Mouse (Mus musculus) liver, embryonic 13.5 days (tissue): ENCODE data around the gene Dand5. TPM values are rescaled to one million over a fixed set of nuclear protein-coding genes. Genes with fewer than 3 reads are reported as not detected.

ENCODE experiments used
- ATAC-seq: fragments of 200-750 bp; cut with Nextera tagmentation; 2 replicates; pipeline ENCODE4 v1.8.0; 2017; ENCODE audit warnings: low read depth, mild to moderate bottlenecking, moderate number of reproducible peaks, moderate library complexity
- DNase-seq: peaks from one replicate; pipeline ENCODE4 v3.0.0; 2022
- H3K27ac ChIP-seq: fragments of 300-500 bp; sonication (generic); 2 replicates; pipeline ENCODE4 v1.5.1; 2015; ENCODE audit warnings: moderate library complexity, mild to moderate bottlenecking, inconsistent platforms
- H3K27me3 ChIP-seq: fragments of 300-500 bp; sonication (generic); 2 replicates; pipeline ENCODE4 v1.6.1; 2015; ENCODE audit warnings: mild to moderate bottlenecking, inconsistent platforms
- H3K36me3 ChIP-seq: fragments of 300-500 bp; sonication (generic); 2 replicates; pipeline ENCODE4 v1.6.1; 2015; ENCODE audit warnings: mild to moderate bottlenecking, inconsistent platforms
- H3K4me1 ChIP-seq: fragments of 300-500 bp; sonication (generic); replicated peaks from 2 replicates; pipeline ENCODE4 v1.6.1; 2015; ENCODE audit warnings: inconsistent platforms
- H3K4me2 ChIP-seq: fragments of 300-500 bp; sonication (generic); 2 replicates; pipeline ENCODE4 v1.6.1; 2015; ENCODE audit warnings: inconsistent platforms, mild to moderate bottlenecking, moderate library complexity
- H3K4me3 ChIP-seq: fragments of 300-500 bp; sonication (generic); replicated peaks from 2 replicates; pipeline ENCODE4 v1.5.1; 2015; ENCODE audit warnings: mild to moderate bottlenecking, inconsistent platforms
- H3K9ac ChIP-seq: fragments of 300-500 bp; sonication (generic); 2 replicates; pipeline ENCODE4 v1.6.1; 2015; ENCODE audit warnings: mild to moderate bottlenecking, inconsistent platforms
- H3K9me3 ChIP-seq: fragments of 300-500 bp; sonication (generic); replicated peaks from 2 replicates; pipeline ENCODE4 v1.6.1; 2016; ENCODE audit warnings: inconsistent platforms
- WGBS: fragments of 180-500 bp; shearing (Covaris S2); methylation state at CpG from one replicate; pipeline ENCODE4 v1.1.7; 2015; ENCODE audit not compliant: insufficient replicate concordance; 5-methylcytosine and 5-hydroxymethylcytosine counted together
- polyA plus RNA-seq: library from polyadenylated mRNA; unstranded; fragments of >200 nt; fragmentation: Nextera tagmentation; extraction: Ambion mirVana; gene quantifications from 2 replicates; pipeline ENCODE4 v1.2.1, GENCODE M21; 2015

Dand5 gene
- polyA plus RNA-seq, 1 experiment from 2014 or later: 3.7 TPM

DNA sequence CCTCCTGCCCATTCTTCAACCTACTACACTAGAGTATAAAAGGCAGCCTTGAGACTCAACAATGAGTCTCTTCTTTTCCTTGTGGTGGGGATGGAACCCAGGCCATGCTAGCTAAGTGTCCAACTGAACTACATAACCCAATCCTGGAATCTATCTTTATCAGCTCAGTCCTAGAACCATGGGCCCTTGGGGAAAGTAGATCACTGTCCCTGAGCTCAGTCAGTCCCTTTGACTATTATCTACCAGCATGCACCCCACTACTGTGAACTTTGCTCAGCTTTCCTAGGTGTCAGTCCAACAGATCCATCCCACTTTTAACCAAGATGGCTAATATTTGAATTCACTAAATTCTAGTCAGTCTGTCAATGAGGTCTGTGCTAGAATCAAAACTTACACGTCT lies 18.9 kb upstream of the Dand5 start:
- DNase-seq: no peak
- H3K4me2 ChIP-seq: peak overlapping the region; percentile 15; the same call in 1 of the 2 replicates
- no peaks in the 10 kb centered on the region for H3K9me3 ChIP-seq
- peaks cover 77% of the 10 kb centered on the region for H3K36me3 ChIP-seq
- no peak overlapping the region for H3K4me3 ChIP-seq
- H3K27ac ChIP-seq: peak overlapping the region; percentile 98
- WGBS: 58% methylated on average over 1 of the region's 1 CpGs
- H3K4me1 ChIP-seq: peaks cover 85% of the 10 kb centered on the region
- H3K9ac ChIP-seq: peak overlapping the region; percentile 24; the same call in 1 of the 2 replicates
- no peak for ATAC-seq
- H3K27me3 ChIP-seq: no peaks in the 10 kb centered on the region

DNA sequence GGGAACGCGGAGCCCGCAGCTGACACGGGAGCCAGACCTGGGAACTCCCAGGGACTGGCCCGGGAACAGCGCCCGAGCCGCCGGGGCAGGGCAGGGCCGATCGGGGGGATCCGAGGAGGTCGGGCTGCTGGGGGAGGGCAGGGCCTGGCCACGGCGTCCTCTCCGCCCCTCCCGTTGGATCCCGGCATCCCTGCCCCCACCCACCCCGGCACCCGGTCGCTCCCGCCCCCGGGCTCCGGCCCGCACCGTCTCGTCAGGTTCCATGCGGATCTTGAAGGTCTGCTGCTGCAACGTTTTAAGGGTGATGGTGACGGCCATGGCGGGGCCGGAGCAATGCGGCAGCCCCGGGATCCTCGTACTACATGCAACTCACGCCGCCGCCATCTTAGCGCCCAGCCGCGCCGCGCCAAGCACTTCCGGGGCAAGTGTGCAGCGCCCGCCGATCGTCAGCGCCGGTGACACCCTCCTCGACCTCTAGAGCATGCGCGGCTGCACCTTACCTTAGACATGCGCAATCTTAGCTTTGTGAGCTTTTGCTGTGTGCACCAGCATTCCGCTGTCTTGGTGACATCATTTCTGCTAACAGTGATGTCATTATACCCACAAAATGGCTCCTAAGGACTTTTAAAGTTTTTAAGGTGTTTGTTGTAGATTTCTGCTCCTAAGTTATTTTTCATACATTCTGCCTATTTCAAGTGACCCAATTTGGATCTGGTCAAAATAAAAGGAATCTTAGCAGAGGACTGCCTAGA lies 17.8 kb upstream of the Dand5 start, which contains the start of gene Rad23a:
TSS of gene Rad23a (minus strand) at position 418 of the 752 bp plus-strand sequence.
- under 1% methylated on average over 55 of the region's 55 CpGs for WGBS
- Histone ChIP-seq H3K9ac (peak within 1 kb of the TSS; percentile 96), H3K4me2 (peak within 1 kb of the TSS; percentile 74), H3K27me3 (no peaks in the 10 kb centered on the region), H3K36me3 (peaks cover 81% of the 10 kb centered on the region), H3K4me1 (peaks cover 89% of the 10 kb centered on the region), H3K9me3 (no peaks in the 10 kb centered on the region), H3K27ac (peak within 1 kb of the TSS; percentile 98), H3K4me3 (peak within 1 kb of the TSS; percentile 89)
- DNase-seq (peak; percentile 92), ATAC-seq (peak; percentile 87)

GRCm38 (mm10) chr8:84839875-84840247 lies 17.2 kb upstream of the Dand5 start:
- H3K4me3 ChIP-seq: peak overlapping the region; percentile 89

DNA sequence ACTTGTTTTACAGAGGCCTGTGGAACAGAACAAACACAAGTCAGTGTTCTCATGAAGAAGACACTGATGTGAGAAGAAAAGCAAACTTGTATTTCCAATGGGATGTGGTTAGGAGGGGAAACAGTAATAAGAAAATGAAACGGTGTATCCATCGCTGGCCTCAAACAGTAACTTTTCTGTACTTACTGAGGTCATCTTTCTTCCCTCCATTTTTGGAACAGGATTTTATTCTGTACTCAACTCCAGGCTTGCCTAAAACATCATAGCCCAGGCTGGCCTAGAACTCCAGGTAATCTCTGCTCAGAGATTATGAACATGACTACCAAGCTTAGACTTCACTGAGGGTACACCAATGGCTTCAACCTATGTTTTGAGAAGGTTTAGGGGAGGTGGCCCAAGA lies 16.8 kb upstream of the Dand5 start:
- peak overlapping the region; percentile 98 for H3K27ac ChIP-seq
- ATAC-seq: no peak
- H3K4me3 ChIP-seq: peak overlapping the region; percentile 89
- peak overlapping the region; percentile 74 for H3K4me2 ChIP-seq
- peaks cover 81% of the 10 kb centered on the region for H3K36me3 ChIP-seq
- no peak for DNase-seq
- peak overlapping the region; percentile 96 for H3K9ac ChIP-seq
- peaks cover 89% of the 10 kb centered on the region for H3K4me1 ChIP-seq
- H3K9me3 ChIP-seq: no peaks in the 10 kb centered on the region
- 74% methylated on average over 2 of the region's 2 CpGs for WGBS
- no peaks in the 10 kb centered on the region for H3K27me3 ChIP-seq

More at GRCm38 (mm10) chr8:84839875-84840247, 17.2 kb upstream of the Dand5 start:
- Histone ChIP-seq H3K27ac (peak overlapping the region; percentile 98), H3K36me3 (peaks cover 81% of the 10 kb centered on the region), H3K9me3 (no peaks in the 10 kb centered on the region), H3K4me1 (peaks cover 89% of the 10 kb centered on the region), H3K9ac (peak overlapping the region; percentile 96), H3K27me3 (no peaks in the 10 kb centered on the region), H3K4me2 (peak overlapping the region; percentile 74)
- WGBS: 0% methylated on average over 7 of the region's 7 CpGs
- ATAC-seq (no peak), DNase-seq (no peak)

DNA sequence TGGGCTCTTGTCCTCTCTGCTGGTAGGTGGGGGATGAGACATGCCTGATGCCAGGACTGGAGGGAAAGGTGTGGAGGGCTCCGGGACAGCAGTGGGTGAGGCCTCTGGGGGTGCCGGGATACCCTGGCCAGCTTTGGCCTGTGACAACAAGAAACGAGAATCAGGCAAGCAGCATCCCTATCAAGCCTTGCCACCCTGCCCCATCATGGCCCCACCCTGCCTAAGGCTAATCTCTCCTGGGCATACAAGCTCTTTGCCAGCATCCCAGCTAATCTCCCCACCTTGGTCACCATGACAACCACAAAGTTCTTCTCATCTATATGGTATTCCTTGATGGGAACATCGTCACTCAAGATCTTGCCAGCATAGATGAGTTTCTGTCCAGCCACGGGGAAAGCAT lies 15.9 kb upstream of the Dand5 start:
- H3K9ac ChIP-seq: peak overlapping the region; percentile 96
- H3K4me1 ChIP-seq: peaks cover 89% of the 10 kb centered on the region

DNA sequence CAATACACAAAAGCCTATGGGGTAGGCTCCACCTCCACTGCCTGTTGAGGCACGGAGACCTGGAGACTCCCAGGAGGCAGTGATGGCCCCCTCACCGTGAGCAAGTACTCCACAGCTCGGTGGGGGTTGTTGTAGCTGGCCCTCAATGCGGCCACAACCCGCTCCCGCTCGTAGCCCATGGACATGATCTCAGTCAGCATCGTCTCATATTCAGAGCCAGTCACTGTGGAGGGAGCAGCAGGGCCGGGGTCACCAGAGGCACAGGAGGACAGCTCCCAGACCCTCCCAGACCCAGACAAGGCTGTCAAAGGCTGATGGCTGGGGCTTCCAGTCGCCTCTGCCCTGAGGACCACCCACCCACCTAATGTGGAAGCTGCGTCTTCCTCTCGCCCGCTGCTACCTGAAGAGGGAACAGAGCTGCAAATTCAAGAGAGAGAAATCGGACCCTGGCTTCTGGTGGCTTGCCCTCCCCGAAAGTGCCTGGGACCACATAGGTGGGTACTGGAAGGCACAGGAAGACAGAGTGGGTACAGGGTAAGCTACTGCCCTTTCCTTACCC lies 15.4 kb upstream of the Dand5 start:
- H3K4me2 ChIP-seq: peak overlapping the region; percentile 77
- H3K9me3 ChIP-seq: no peaks in the 10 kb centered on the region
- H3K27me3 ChIP-seq: no peaks in the 10 kb centered on the region
- peak overlapping the region; percentile 96 for H3K9ac ChIP-seq
- DNase-seq (no peak), ATAC-seq (no peak)
- WGBS: 73% methylated on average over 15 of the region's 15 CpGs
- peaks cover 89% of the 10 kb centered on the region for H3K4me1 ChIP-seq
- H3K36me3 ChIP-seq: peaks cover 79% of the 10 kb centered on the region
- H3K27ac ChIP-seq: peak overlapping the region; percentile 98
- peak overlapping the region; percentile 89 for H3K4me3 ChIP-seq

More for the DNA sequence above, 15.9 kb upstream of the Dand5 start:
- H3K9me3 ChIP-seq: no peaks in the 10 kb centered on the region
- H3K36me3 ChIP-seq: peaks cover 81% of the 10 kb centered on the region
- DNase-seq (peak; percentile 93), ATAC-seq (peak; percentile 85)
- WGBS: 23% methylated on average over 5 of the region's 5 CpGs
- H3K4me3 ChIP-seq: peak overlapping the region; percentile 89
- H3K27me3 ChIP-seq: no peaks in the 10 kb centered on the region
- H3K27ac ChIP-seq: peak overlapping the region; percentile 98
- H3K4me2 ChIP-seq: peak overlapping the region; percentile 77

GRCm38 (mm10) chr8:84837149-84837911 lies 14.7 kb upstream of the Dand5 start:
- WGBS: 74% methylated on average over 8 of the region's 8 CpGs
- H3K36me3 ChIP-seq: peaks cover 72% of the 10 kb centered on the region
- H3K4me3 ChIP-seq: peak overlapping the region; percentile 89
- H3K9ac ChIP-seq: peak overlapping the region; percentile 96
- peak overlapping the region; percentile 77 for H3K4me2 ChIP-seq
- H3K27ac ChIP-seq: peak overlapping the region; percentile 98
- H3K9me3 ChIP-seq: no peaks in the 10 kb centered on the region
- ATAC-seq (no peak), DNase-seq (no peak)
- H3K4me1 ChIP-seq: peaks cover 89% of the 10 kb centered on the region
- no peaks in the 10 kb centered on the region for H3K27me3 ChIP-seq

DNA sequence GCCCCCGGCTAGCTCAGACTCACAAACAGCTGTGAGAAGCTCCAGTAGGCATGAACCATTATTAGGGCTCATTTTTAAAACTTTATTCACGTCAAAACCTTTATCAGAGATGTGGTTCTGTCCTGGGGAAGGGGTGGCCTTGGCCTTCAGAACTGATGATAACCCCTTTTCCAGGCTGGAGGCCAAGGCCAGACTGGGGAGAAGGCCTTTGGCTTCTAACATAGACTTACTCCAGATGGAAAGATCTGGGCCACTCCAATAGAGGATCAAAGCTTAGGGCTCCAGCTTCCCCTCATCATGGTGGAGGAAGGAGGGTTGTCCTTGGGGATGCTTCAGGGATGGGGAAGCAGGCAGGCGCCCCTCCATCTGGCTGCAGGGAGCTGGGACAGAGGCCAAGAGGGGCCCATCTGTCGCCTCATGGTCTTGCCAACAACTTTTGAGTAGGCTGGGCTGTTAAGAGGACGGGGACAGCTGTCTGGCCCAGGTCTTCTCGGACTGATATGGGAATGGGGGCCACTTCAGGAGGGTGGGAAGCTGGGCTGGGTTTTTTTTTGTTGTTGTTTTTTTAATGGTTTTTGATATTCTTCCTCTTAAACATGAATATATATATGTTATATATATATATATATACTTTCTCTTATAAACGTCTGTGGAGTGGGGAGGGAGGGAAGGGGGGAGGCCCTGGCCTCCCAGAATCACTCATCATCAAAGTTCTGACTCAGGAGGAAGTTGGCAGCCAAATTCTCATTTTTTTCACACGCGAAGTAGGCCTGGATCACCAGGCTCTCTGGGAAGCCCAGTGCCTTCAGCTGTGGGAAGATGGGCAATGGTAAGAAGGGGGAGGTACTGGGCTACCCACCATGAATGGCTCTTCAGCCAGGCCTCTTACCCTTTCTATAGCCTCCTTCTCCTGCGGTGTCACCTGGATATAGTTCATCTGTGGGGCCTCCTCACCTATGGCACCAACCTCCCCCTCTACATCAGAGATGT lies 12.5 kb upstream of the Dand5 start:
- peak overlapping the region; percentile 77 for H3K4me2 ChIP-seq
- peak overlapping the region; percentile 98 for H3K27ac ChIP-seq
- no peak for DNase-seq
- 72% methylated on average over 10 of the region's 10 CpGs for WGBS
- ATAC-seq: no peak
- H3K4me3 ChIP-seq: peak overlapping the region; percentile 97
- H3K9me3 ChIP-seq: no peaks in the 10 kb centered on the region
- no peaks in the 10 kb centered on the region for H3K27me3 ChIP-seq
- peaks cover 59% of the 10 kb centered on the region for H3K36me3 ChIP-seq
- H3K9ac ChIP-seq: peak overlapping the region; percentile 96
- H3K4me1 ChIP-seq: peaks cover 83% of the 10 kb centered on the region

DNA sequence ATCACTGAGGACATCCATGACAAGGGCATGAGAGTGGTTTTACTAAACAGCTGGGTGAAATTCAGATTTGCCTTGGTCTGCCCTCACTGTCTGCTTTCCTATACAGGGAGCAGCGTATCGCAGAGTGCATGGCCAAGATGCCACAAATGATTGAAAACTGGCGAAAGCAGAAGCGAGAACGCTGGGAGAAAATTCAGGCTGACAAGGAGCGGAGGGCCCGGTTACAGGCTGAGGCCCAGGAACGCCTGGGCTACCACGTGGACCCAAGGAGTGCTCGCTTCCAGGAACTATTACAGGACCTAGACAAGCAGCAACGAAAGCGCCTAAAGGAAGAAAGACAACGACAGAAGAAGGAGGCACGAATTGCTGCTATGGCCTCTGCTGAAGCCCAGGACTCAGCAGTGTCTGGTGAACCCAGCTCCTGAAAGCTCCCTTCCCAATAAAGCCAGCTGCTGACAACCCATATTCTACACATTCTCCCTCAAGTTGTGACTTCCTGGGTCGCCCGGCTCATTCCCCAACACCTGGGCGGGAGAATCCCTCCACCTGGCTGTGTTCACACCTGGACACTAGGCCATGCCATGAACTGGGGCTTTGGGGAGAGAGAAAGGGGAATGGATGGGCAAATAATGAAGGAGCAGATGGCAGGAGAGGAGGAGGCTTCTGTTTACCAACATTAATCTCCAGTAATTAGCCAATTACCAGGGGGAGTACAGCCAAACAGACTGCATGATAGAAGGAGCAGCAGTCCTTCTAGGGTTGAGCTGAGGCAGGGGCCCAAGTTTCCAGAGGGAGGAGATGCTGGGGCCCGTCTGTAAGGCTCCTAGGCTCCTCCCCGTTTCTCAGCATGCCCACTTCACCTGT lies 11.6 kb upstream of the Dand5 start:
- H3K36me3 ChIP-seq: peaks cover 62% of the 10 kb centered on the region
- peak overlapping the region; percentile 77 for H3K4me2 ChIP-seq
- peaks cover 82% of the 10 kb centered on the region for H3K4me1 ChIP-seq
- WGBS: 82% methylated on average over 19 of the region's 19 CpGs
- no peaks in the 10 kb centered on the region for H3K27me3 ChIP-seq
- DNase-seq (no peak), ATAC-seq (no peak)
- H3K4me3 ChIP-seq: peak overlapping the region; percentile 97
- peak overlapping the region; percentile 96 for H3K9ac ChIP-seq
- H3K9me3 ChIP-seq: no peaks in the 10 kb centered on the region
- H3K27ac ChIP-seq: peak overlapping the region; percentile 98
